Mouse (Mus musculus) granulocyte monocyte progenitor cell, adult 5-6 weeks (primary cell): ENCODE data around the gene Miox. TPM values are rescaled to one million over a fixed set of nuclear protein-coding genes. Genes with fewer than 3 reads are reported as not detected.
A peak's percentile ranks its signal among the peaks of the same experiment; 100 is the strongest.

Experiments
- ATAC-seq: replicated peaks from 2 replicates; pipeline ENCODE4 v1.8.0; 2016; ENCODE audit warnings: mild to moderate bottlenecking, moderate TSS enrichment, inconsistent platforms; ENCODE audit not compliant: poor library complexity, severe bottlenecking
- total RNA-seq, 2 experiments: library from RNA; stranded (forward) in 1 of 2; stranded (reverse) in 1 of 2; fragments of 200-712, 200-1000 nt in 1 of 2; fragments of >200 nt in 1 of 2; fragmentation: Nextera tagmentation in 1 of 2; gene quantifications; 2 replicates each; pipeline ENCODE4 v1.2.3; 2014 to 2017

The Miox gene
- total RNA-seq, 2 experiments from 2014 or later, result not detected

DNA sequence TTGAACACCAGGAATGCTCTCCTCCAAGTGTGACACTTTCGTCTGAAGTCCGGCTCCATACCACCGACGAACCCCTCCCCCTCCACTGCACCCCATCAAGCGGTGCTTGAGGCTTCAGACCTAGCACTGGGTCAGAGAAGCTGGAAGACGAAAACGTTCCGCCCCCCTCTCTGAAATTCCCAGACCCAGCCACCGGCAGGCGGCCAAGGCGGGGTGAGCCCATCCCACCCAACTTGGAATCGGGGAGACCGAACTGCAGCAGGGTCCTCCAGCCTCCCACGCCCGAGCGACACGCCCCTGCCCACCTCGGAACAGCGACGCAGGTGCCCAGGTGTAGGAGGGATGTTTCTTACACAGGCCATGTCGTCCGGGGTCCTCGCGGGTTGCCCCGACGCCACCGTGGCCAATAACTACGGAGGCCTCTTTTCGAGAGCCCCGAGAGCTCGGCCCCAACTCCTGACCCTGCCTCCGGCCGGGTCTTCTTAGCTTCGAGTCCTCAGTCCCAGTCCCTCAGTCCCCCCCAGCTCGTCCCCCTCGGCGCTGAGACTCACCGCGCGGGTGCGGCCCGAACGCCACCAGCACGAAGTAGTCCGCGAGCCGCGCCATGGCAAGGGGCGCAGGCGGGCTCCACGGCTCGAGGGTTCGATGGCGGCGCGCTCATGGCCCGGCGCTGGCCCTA is 19.5 kb upstream of the Miox start:
- ATAC-seq, result 0 out of 2 replicates have a peak, but pooled peaks have one; percentile 8

DNA sequence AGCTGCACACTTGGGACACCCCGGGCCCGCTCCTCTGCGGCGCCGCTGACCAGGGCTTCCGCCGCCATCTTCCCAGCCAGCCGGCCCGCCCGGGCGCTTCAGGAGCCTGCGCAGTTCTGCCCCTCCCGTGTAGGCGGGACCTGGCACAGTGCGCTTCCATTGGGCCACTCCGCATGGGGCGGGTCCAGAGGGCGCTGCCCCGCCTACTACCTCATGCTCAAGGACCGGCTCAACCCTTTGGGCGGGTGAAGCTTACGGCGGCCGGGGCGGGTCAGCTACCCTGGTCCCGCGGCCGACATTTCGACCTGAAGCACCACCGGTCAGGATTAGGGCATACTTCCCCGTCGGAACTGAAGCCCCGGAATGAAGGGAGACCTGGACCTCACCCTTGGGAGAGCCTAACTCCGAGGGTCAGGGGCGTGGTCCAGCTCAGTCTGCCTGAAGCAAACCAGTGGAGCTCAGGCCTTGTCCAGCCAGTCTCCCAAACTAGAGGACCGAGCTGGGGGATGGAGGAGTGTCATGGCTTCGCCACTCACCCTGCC is 18.9 kb upstream of the Miox start, which contains the start of gene Sbf1:
Gene Sbf1 (minus strand): TSS at position 122 of the 542 bp plus-strand sequence.
- peak; percentile 94 for ATAC-seq

DNA sequence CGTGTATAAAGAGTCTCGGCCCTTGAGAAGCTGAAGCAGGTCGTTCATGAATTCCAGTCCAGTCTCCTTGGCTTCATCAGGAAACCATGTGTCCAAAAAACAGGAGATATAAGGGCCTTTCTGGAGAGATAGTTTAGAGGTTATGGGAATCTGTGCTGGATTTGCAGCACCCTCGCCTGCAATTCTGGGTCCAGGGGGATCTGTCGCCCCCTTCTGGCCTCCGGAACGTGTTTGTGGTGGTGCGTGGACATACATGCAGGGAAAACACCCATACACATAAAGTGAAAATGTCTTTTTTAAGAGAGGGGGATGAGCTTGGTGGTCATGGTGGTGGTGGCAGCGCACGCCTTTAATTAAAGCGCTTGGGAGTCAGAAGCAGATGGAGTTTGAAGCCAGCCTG is 18.1 kb upstream of the Miox start:
- ATAC-seq, result no peak

DNA sequence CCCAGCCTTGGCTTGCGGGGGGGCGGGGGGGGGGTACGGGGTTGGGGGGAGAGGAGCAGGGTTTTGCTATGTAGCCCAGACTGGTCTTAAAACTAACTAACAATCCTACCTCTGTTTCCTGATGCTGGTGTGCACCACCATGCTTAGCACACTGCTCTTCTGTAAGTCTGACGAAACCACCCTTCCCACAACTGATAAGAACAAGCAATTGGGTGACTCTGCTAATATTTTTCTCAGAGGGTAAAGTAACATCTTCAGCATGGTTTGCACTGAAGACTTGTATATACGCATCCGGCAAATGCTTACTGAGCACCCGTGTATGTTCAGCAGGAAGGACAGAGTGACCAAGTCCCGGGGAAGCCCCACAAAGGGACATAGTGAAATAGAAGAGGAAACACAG is 12.9 kb upstream of the Miox start:
- peak; percentile 41 for ATAC-seq

DNA sequence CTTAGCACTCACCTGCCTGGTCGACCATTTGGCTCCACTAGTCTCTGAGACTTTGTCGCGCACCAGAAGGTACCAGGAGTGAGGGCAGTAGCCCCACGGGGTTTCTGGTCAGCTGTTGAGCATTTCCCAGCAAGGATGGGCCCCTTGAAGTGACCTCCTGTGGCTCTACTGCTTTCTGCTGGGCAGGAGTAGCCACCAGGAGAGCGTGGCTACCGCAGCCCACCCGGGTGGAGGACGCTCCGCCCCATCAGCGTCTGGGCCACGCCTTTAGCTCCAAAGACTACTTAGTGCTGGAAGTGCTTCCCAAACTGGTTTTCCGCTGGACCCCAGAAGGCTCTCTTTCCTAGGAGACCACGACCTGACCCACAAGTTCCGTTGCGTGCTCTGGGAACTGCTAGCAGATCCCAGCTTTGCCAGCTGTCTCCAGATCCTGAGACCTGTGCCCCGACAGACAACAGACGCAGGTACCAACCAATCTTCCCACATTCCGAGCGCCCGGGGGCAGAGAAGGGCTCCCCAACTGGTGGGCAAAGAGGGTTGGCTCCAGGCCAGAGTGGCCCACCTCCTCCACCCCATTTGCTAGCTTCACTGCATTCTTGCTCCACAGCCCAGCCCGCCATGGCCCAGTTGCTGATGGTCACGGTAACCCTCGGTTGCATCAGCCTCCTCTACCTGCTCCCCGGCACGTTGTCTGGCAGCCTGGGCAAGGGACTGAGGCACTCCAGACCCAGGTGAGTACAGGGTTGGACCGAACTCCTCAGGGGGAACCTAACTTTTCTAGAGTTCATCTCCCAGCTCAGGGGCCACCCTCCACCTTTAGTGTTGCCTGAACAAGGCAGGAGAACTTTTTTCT is 11.3 kb upstream of the Miox start, which contains the start of gene Adm2:
Gene Adm2 (plus strand): TSS at position 51 of the 853 bp plus-strand sequence.
- ATAC-seq, result 0 out of 2 replicates have a peak, but pooled peaks have one; percentile 6

DNA sequence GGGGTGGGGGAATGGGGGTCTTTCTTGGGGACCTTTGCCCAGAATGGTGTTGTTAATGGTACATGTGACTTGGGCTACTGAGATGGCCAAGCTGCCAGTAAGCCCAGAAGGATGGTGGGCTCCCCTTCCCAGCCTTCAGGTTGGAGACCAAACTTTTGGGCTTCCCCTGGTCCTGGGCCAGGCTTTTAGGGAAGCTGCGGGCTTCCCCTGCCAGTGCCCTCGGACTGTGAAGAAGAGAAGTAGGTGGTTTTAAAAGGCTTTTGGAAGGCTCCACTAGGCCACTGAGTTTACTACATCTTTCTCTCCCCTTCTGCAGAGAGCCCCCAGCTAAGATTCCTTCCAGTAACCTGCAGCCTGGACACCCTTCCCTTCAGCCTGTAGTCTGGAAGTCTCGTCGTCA is 10.5 kb upstream of the Miox start:
- peak; percentile 56; the same call in 1 of the 2 replicates for ATAC-seq

DNA sequence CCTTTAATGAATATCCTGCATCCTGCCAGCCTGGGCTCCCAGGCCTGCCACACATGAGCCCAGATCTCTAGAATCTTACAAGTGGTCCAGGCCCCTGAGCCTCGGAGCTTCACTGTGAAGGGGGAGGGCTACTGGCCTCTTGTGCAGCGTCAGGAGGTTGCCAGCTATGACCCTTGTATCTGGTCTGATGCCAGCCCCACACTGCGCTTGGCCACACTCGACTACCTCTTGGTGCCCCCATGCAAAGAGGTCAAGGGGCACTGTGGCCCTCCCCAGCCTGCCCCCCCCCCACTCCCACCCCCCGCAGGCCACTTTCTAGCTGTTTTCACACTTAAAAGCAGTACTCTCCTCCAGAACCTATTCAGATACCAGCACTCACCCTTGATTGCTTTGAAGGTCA is 7.8 kb upstream of the Miox start:
- no peak for ATAC-seq

DNA sequence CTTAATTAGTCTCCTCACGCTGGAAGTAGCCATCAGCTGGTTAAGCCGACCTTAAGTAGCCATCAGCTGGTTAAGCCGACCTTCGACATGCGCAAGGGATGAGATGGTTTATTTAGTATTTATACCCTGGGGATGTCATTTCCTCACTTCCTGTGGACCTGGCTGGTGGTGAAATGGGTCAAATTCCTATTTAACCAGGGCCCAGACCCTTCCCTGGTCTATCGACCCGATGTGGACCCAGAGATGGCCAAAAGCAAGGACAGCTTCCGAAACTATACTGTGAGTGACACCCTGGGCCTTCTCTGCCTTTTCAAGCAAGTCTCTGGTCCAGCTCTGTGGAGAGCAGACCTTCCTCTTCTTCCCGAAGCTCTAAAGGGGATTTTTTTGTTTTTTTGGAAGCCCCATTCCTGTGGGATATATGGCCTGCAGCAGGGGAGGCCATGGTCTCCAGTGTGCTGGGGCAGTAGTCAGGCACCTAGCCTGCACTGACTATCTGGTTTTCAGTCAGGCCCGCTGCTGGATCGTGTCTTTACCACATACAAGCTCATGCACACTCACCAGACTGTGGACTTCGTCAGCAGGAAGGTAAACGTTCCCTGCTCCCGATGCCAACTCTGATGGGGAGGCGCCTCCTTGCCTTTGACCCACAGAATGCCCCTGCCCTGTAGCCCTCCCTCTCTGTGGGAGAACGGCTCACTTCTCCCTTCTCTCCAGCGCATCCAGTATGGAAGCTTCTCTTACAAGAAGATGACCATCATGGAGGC is 758 bp downstream of the Miox start:
- no peak for ATAC-seq

DNA sequence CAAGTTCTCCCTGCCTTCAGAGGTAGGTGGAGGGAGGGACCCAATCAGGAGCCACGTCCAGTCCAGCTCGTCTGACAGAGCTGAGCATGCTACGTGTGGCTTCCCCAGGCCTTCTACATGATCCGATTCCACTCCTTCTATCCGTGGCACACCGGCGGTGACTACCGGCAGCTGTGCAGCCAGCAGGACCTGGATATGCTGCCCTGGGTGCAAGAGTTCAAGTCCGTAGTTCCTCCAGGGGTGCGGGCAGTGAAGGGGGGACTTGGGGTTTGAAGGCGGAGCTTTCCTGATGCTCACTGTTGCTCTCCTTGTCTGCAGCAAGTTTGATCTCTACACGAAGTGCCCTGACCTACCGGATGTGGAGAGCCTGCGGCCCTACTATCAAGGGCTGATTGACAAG is 2.2 kb downstream of the Miox start:
- ATAC-seq, result no peak

DNA sequence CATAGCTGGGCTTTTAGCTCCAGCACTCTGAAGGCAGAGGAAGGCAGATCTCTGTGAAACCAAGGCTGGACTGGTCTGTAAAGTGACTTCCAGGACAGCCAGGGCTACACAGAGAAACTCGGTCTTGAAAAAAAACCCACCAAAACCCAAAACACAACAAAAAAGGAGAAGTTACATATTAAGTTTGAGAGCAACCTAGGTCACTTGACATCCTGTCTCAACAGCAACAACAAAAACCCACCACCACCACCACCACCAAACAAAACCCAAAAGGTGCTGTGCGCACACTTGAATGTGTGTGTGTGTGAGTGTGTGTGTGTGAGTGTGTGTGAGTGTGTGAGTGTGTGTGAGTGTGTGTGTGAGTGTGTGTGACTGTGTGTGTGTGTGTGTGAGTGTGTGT is 5.5 kb downstream of the Miox start:
- ATAC-seq, result peak; percentile 82

DNA sequence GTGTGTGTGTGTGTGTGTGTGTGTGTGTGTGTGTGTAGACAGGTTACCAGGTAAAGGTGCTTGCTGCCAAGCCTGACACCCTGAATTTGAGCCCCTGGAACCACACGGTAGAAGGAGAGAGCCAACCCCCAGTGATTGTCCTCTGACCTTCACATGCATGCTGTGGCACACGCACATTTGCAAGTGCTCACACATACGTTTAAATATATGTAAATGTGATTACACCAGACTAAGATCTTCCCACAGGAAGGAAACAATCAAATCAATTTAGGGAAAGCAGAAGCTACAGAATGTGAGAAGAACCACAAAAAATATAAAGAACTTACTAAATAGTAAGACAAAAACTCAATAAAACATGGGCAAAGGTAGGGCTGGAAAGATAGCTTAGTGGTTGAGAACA is 5.9 kb downstream of the Miox start:
- ATAC-seq, result peak; percentile 86

DNA sequence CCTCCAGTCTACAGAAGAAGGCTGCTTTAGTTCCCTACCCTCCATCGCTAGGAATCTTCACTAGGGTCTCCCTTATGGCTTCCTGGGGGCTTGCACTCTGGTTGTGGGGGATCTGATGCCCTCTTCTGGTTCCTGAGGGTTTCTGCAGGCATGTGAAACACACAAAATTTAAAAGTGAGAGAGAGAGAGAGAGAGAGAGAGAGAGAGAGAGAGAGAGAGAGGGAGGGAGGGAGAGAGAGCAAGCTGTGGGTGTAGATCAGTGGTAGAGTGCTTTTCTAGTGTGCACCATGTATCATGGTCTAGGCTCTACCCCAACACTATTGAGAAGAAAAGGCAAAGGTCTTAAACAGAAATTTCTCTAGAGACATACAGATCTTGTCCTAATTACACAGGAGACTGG is 7.5 kb downstream of the Miox start:
- ATAC-seq, result no peak

DNA sequence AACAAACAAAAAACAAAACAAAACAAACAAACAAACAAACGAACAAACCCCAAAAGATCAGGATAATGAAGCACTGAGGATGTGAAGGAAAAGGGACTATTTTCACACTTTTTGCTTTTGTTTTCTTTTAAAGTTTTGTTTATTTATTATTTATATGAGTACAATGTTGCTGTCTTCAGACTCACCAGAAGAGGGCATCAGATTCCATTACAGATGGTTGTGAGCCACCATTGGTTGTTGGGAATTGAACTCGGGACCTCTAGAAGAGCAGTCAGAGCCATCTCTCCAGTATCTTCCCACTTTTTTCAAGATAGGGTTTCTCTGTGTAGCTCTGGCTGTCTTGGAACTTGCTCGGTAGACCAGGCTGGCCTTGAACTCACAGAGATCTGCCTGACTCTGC is 9.1 kb downstream of the Miox start:
- no peak for ATAC-seq

DNA sequence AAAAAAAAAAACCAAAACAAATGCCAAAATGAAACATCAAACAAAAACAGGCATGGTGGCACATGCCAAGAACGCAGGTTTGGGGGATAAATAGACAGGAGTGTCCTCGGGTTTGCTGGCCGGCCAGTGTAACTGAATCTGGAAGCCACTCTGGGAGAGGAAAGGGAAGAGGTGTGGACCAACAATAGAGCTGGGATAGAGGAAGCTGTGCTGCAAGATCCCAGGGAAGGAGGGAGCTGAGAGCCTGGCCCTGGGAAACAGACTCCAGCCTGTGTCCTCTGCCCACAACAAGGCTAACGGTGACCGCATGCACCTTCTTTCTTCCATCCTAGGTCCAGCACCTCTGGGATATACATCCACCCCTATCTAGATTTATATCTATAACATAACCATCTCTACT is 16.2 kb downstream of the Miox start:
- no peak for ATAC-seq

DNA sequence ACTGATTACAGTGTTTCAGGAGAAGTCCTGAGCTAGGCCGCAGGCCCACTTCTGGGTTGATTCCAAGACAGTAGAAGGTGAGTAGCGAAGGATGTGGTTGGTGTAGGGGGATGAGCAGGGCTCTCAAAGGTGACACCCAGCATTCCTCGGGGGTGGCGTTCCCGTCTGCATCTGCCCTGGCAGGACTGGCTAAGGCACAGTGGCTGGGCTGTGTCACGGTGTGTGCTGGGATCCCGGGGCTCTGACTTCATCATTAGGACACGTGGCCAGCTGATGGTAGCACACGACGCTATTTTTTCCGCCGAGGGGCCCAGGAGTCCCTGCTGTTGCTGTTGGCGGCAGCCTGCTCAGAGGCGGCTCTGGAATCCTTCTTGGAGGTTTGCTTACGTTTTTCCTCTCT is 17.1 kb downstream of the Miox start:
- no peak for ATAC-seq

DNA sequence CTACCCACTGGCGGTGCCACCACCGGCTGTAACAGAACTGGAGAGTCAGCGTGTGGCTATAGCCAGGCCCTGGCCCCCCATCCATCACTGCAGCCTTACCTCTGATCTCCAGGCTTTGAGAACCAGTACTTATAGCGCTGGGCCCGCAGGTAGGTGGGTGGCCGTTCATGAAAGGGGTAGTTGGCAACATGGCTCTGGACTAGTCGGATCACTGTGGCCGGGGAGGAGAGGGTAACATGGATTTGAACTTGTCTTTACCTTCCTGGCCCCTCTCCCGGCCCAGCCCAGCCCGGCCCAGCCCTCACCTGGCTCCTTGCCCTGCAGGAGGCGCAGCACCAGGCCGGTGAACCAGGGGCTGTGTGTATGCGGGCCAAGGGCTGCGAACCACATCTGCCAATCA is 17.9 kb downstream of the Miox start:
- ATAC-seq, result no peak

DNA sequence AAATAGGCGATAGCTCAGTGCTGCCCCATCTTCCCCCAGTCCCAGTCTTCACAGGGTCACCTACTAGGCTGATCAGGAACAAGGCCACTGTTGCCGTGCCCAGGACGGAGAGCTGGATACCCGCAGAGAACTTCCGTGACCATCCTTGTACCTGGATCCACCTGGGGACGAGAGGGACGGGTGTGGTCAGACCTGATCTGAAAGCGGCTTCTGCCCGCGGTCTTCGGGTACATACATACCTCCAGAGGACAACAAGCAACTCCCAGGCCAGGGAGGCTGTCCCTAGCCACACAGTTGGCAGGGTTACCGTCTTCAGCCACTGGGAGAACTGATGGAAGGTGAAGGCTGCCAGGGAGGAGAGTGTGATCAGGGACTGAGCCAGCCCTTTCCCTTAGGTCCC is 18.6 kb downstream of the Miox start:
- no peak for ATAC-seq

DNA sequence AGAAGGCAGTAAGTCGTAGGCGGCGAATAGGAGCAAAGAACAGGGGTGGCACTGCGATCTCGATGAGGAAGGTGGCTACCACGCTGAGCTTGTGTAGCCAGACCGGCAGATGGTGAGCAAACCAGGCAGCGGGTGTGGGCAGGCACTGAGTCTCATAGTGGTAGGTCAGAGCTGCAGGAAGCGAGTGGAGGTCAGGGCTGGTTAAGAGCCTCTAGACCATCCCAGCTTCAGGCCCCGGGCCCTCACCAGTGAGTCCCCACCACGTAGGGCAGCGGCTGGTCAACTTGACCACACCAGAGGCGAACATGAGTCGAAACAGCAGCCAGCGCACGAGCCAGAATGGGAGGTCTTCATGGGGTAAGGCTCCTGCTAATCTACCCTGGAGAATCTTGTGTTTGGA is 19.6 kb downstream of the Miox start:
- ATAC-seq, result no peak

DNA sequence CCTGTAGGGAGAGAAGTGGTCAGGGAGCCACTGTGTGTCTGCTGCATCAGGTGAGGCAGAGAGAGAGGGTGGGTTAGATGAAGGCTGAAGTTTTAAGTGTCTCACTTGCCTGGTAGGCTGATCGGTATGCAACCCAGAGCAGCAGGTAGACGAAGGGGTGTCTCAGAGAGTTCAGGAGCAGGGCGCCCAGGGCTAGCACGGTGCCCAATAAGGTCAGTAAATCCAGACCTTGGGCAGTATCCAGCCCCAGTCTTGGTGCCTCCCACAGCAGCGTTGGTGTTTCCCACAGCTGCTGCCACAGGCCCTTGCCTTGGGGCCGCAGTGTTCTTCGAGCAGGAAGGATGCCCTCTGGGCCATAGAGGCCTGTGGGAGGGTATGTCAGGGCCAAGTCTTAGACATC is 20.3 kb downstream of the Miox start:
- no peak for ATAC-seq
